Mouse (Mus musculus): Measurements from ENCODE around the gene Gm1979. TPM values are rescaled to one million over a fixed set of nuclear protein-coding genes. Genes with fewer than 3 reads are reported as not detected.

Gm1979 gene
- not detected for total RNA-seq (2023)

GRCm38 (mm10) chr5:26004698-26005097, at the start of gene Gm1979:
Gm1979 (minus strand) TSS chr5:26004798.

DNA sequence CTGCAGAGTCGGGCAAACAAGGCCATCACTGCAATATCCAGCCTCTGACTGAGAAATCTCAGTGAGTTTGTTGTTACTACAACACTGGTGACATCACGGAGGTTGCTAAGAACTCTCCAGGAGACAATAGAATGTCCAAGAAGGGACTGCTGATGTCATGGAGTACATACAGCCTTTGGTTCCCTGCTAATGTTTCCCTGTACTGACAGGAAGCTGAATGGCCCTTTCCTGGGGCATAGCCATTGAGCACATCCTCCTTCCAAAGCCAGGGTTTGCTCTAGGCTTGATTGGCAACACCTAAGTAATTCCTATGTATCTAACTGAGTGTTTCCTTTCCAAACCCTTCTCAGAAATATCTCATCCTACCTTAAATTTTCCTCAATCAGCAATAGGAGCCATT, 34.9 kb upstream of the Gm1979 start, which contains the start of gene Speer4a:
Gene Speer4a (minus strand): TSS at position 101 of the 400 bp plus-strand sequence.

DNA sequence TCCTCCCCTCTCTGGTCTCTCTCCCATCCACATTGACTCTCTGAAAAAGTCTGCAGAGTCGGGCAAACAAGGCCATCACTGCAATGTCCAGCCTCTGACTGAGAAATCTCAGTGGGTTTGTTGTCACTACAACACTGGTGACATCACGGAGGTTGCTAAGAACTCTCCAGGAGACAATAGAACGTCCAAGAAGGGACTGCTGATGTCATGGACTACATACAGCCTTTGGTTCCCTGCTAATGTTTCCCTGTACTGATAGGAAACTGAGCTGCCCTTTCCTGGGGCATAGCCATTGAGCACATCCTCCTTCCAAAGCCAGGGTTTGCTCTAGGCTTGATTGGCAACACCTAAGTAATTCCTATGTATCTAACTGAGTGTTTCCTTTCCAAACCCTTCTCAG, 18.2 kb upstream of the Gm1979 start, which contains the start of gene Gm5862:
Gene Gm5862 (minus strand): TSS at position 101 of the 400 bp plus-strand sequence.

GRCm38 (mm10) chr5:25988550-25988949, 16.0 kb downstream of the Gm1979 start, which contains the start of gene Gm21698:
Gm21698 (minus strand) TSS chr5:25988650.

GRCm38 (mm10) chr5:25972563-25972962, 32.0 kb downstream of the Gm1979 start, which contains the start of gene Gm21680:
Gm21680 (minus strand) TSS chr5:25972663.

DNA sequence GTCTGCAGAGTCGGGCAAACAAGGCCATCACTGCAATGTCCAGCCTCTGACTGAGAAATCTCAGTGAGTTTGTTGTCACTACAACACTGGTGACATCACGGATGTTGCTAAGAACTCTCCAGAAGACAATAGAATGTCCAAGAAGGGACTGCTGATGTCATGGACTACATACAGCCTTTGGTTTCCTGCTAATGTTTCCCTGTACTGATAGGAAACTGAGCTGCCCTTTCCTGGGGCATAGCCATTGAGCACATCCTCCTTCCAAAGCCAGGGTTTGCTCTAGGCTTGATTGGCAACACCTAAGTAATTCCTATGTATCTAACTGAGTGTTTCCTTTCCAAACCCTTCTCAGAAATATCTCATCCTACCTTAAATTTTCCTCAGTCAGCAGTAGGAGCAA, 50.3 kb downstream of the Gm1979 start, which contains the start of gene Gm21671:
Gene Gm21671 (minus strand): TSS at position 101 of the 400 bp plus-strand sequence.

Other genes with a start within 250 kb of the Gm1979 start
- not detected for gene Actr3b, start 244.8 kb downstream of the Gm1979 start, total RNA-seq (2023)
- not detected for gene Gm21663, start 62.4 kb downstream of the Gm1979 start, total RNA-seq (2023)
- not detected for gene Gm21671, start 50.4 kb downstream of the Gm1979 start, total RNA-seq (2023)
- gene Gm21680, start 32.1 kb downstream of the Gm1979 start, total RNA-seq (2023): not detected
- not detected for gene Gm21698, start 16.1 kb downstream of the Gm1979 start, total RNA-seq (2023)
- gene Gm5862, start 18.1 kb upstream of the Gm1979 start, total RNA-seq (2023): not detected
- not detected for gene Speer4a, start 34.8 kb upstream of the Gm1979 start, total RNA-seq (2023)
- gene Gm7347, start 53.8 kb upstream of the Gm1979 start, total RNA-seq (2023): not detected
- gene Gm10471, start 84.5 kb upstream of the Gm1979 start, total RNA-seq (2023): not detected
- not detected for gene 5031410I06Rik, start 100.6 kb upstream of the Gm1979 start, total RNA-seq (2023)
- not detected for gene Gm10220, start 116.6 kb upstream of the Gm1979 start, total RNA-seq (2023)

All from CD4-positive naive resting alpha-beta T cell, adult 76 days (primary cell).